ENCODE assay signal across 16 mouse cellular contexts in the genomic region with DNA sequence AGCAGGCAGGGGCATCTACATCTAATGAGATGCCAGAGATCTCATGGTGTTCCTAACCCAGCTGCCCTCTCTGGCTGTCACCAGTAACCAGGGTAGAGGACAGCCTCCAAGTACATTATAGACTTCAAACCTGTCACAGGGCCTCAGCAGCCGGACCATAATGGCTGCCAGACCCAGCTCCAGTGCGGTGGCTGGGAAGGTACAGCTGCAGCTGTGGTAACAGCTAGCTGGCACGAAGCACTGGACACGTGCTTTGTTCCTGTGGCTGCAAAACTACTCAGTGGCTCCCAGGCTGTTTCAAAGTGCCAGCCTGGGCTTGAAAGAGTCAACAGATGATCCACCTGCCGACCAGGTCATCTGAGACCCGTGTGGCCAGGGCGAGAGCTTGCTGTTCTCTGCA.
DNase-seq lines count a peak whose midpoint lies in the region; ATAC-seq and TF ChIP-seq lines count a peak whose summit lies in the region.
"Had no signal": no experiment of that assay in that cellular context is flagged by ENCODE, and none has a peak within 500 bp of the region (broad histone marks: within the 10 kb centered on the region; RNA-seq: fewer than 3 reads in every experiment).

No protein-coding gene starts in this region.

- 81% methylated on average over 7 of the region's 7 CpGs for whole genome bisulfite sequencing in heart, embryonic 10.5 days
- WGBS in kidney, embryonic 16.5 days, result 75% methylated on average over 7 of the region's 7 CpGs
- 72% methylated on average over 7 of the region's 7 CpGs for WGBS in embryonic facial prominence, embryonic 14.5 days
- 51% methylated on average over 7 of the region's 7 CpGs for WGBS in limb, embryonic 14.5 days

- H3K27ac ChIP-seq in heart, embryonic 10.5 days, result no peak overlapping the region
- H3K27ac ChIP-seq in kidney, embryonic 16.5 days (ENCODE audit: low read length), result no peak overlapping the region
- no peak overlapping the region for H3K27ac ChIP-seq in embryonic facial prominence, embryonic 14.5 days (replicated peaks; ENCODE audit: low read depth, low read length)
- no peak overlapping the region for H3K27ac ChIP-seq in limb, embryonic 14.5 days (replicated peaks; ENCODE audit: low read depth, low read length)
- H3K27ac ChIP-seq: forebrain, embryonic 12.5 days; liver, embryonic 13.5 days; stomach, embryonic 15.5 days had no signal

- ATAC-seq in kidney, embryonic 16.5 days (ENCODE audit: low FRiP score, low TSS enrichment), result no peak
- ATAC-seq in embryonic facial prominence, embryonic 14.5 days (ENCODE audit: low read depth), result no peak
- peak; percentile 43; the same call in 1 of the 2 replicates for ATAC-seq in limb, embryonic 14.5 days (ENCODE audit: low FRiP score, low read depth)

- H3K4me3 ChIP-seq in heart, embryonic 10.5 days, result no peak overlapping the region
- no peak overlapping the region for H3K4me3 ChIP-seq in kidney, embryonic 16.5 days (ENCODE audit: low read length)
- H3K4me3 ChIP-seq in embryonic facial prominence, embryonic 14.5 days (ENCODE audit: low read depth, low read length), result no peak overlapping the region
- no peak overlapping the region for H3K4me3 ChIP-seq in limb, embryonic 14.5 days (replicated peaks; ENCODE audit: low read length)
- H3K4me3 ChIP-seq: forebrain, embryonic 12.5 days; liver, embryonic 13.5 days; stomach, embryonic 15.5 days had no signal

- H3K27me3 ChIP-seq in heart, embryonic 10.5 days (ENCODE audit: insufficient read depth, poor library complexity, severe bottlenecking), result no peaks in the 10 kb centered on the region
- no peaks in the 10 kb centered on the region for H3K27me3 ChIP-seq in kidney, embryonic 16.5 days (ENCODE audit: insufficient read depth, low read length)
- H3K27me3 ChIP-seq in embryonic facial prominence, embryonic 14.5 days (replicated peaks; ENCODE audit: control insufficient read depth, insufficient read depth, low read length), result no peaks in the 10 kb centered on the region
- H3K27me3 ChIP-seq in limb, embryonic 14.5 days (ENCODE audit: control insufficient read depth, insufficient read depth, low read length), result no peaks in the 10 kb centered on the region
- H3K27me3 ChIP-seq: forebrain, embryonic 12.5 days; liver, embryonic 13.5 days; stomach, embryonic 15.5 days had no signal

- H3K9ac ChIP-seq in kidney, embryonic 16.5 days (replicated peaks; ENCODE audit: low read length), result 0 out of 2 replicates have a peak overlapping the region, but pooled peaks have one; percentile 25
- H3K9ac ChIP-seq in embryonic facial prominence, embryonic 14.5 days (ENCODE audit: low read depth, low read length), result no peak overlapping the region
- H3K9ac ChIP-seq in limb, embryonic 14.5 days (ENCODE audit: low read depth, low read length, severe bottlenecking), result no peak overlapping the region
- H3K9ac ChIP-seq: forebrain, embryonic 12.5 days; liver, embryonic 13.5 days; stomach, embryonic 15.5 days had no signal

- peak; percentile 87 for DNase-seq in heart, adult 11 months
- DNase-seq in heart, embryonic 10.5 days (ENCODE audit: low spot score), result no peak
- DNase-seq in kidney, postnatal 10 days, result no peak
- peak; percentile 51 for DNase-seq in embryonic facial prominence, embryonic 14.5 days (ENCODE audit: low spot score)
- peak; percentile 49 for DNase-seq in limb, embryonic 14.5 days (ENCODE audit: low spot score)
- no peak for DNase-seq in T-cell, adult 2 months (ENCODE audit: low spot score)
- DNase-seq: adrenal gland, postnatal 36 days; kidney, postnatal 25 days; layer of hippocampus, adult 9-11 months; liver, embryonic 13.5 days; right cerebral cortex, adult 18-20 months; spleen, adult 18-20 months; thymus, postnatal 14 days had no signal

- no peak for TF ChIP-seq POLR2A in limb, embryonic 14.5 days (IDR thresholded peaks at IDR 0.05; ENCODE audit: borderline replicate concordance, extremely low read depth, insufficient read depth, insufficient read length)

- H3K36me3 ChIP-seq in heart, embryonic 10.5 days, result no peaks in the 10 kb centered on the region
- no peaks in the 10 kb centered on the region for H3K36me3 ChIP-seq in kidney, embryonic 16.5 days (ENCODE audit: insufficient read depth, low read length)
- no peaks in the 10 kb centered on the region for H3K36me3 ChIP-seq in embryonic facial prominence, embryonic 14.5 days (ENCODE audit: control insufficient read depth, insufficient read depth, low read length)
- H3K36me3 ChIP-seq in limb, embryonic 14.5 days (ENCODE audit: control insufficient read depth, insufficient read depth, low read length), result no peaks in the 10 kb centered on the region
- H3K36me3 ChIP-seq: forebrain, embryonic 12.5 days; liver, embryonic 13.5 days; stomach, embryonic 15.5 days had no signal

- no peak overlapping the region for H3K4me2 ChIP-seq in kidney, embryonic 16.5 days (replicated peaks; ENCODE audit: low read depth, low read length)
- H3K4me2 ChIP-seq in embryonic facial prominence, embryonic 14.5 days (ENCODE audit: low read depth, low read length), result no peak overlapping the region
- no peak overlapping the region for H3K4me2 ChIP-seq in limb, embryonic 14.5 days (replicated peaks; ENCODE audit: low read depth, low read length, severe bottlenecking)
- H3K4me2 ChIP-seq: forebrain, embryonic 12.5 days; liver, embryonic 13.5 days; stomach, embryonic 15.5 days had no signal

- no peaks in the 10 kb centered on the region for H3K9me3 ChIP-seq in heart, embryonic 10.5 days
- H3K9me3 ChIP-seq in kidney, embryonic 16.5 days (ENCODE audit: low read length), result no peaks in the 10 kb centered on the region
- H3K9me3 ChIP-seq in embryonic facial prominence, embryonic 14.5 days (ENCODE audit: control insufficient read depth, low read length), result no peaks in the 10 kb centered on the region
- no peaks in the 10 kb centered on the region for H3K9me3 ChIP-seq in limb, embryonic 14.5 days (ENCODE audit: control insufficient read depth, low read length)
- H3K9me3 ChIP-seq: forebrain, embryonic 12.5 days; liver, embryonic 13.5 days; stomach, embryonic 15.5 days had no signal

- peaks cover 34% of the 10 kb centered on the region for H3K4me1 ChIP-seq in heart, embryonic 10.5 days
- peaks cover 39% of the 10 kb centered on the region for H3K4me1 ChIP-seq in kidney, embryonic 16.5 days (ENCODE audit: insufficient read depth, low read length)
- peaks cover 23% of the 10 kb centered on the region for H3K4me1 ChIP-seq in embryonic facial prominence, embryonic 14.5 days (ENCODE audit: control insufficient read depth, insufficient read depth, low read length)
- H3K4me1 ChIP-seq in limb, embryonic 14.5 days (ENCODE audit: control insufficient read depth, insufficient read depth, low read length), result peaks cover 29% of the 10 kb centered on the region

Comparison
In these comparisons a context has a peak if more than half of its experiments do, and no peak if none do; other contexts are left out.
1. DNase-seq: peak in heart, adult 11 months (single experiment), embryonic facial prominence, embryonic 14.5 days (single experiment) and limb, embryonic 14.5 days (single experiment); none in heart, embryonic 10.5 days (single experiment), kidney, postnatal 10 days (single experiment) and T-cell, adult 2 months (single experiment).